Mouse (Mus musculus): Measurements from ENCODE around the gene Vps51. TPM values are rescaled to one million over a fixed set of nuclear protein-coding genes. Genes with fewer than 3 reads are reported as not detected.

Gene Vps51
- total RNA-seq, 2 experiments from 2014 or later = 17.5 to 23.8 TPM

DNA sequence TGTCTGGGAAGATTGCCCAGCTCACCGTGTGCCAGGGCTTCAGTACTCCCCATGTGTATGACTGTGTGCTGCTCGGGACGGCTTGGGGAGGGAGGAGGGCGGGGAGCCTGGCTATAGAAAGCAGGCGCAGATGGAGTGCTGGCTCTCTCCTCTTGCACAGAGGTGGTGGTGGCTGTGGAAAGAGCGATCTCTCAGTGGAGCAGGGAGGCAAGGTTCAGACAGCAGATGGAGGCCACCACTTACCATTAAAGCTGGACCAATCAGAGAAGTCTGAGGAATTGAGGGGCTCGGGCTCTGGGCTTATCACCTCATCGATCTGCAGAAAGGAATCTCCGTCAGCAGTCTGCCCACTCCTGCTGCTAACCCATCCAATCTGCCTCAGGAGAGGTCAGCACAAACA lies 5.1 kb upstream of the Vps51 start, which contains the start of gene Gm28374:
Gene Gm28374 (minus strand): TSS at position 101 of the 400 bp plus-strand sequence.
- no peak for DNase-seq (ENCODE audit: low spot score)

DNA sequence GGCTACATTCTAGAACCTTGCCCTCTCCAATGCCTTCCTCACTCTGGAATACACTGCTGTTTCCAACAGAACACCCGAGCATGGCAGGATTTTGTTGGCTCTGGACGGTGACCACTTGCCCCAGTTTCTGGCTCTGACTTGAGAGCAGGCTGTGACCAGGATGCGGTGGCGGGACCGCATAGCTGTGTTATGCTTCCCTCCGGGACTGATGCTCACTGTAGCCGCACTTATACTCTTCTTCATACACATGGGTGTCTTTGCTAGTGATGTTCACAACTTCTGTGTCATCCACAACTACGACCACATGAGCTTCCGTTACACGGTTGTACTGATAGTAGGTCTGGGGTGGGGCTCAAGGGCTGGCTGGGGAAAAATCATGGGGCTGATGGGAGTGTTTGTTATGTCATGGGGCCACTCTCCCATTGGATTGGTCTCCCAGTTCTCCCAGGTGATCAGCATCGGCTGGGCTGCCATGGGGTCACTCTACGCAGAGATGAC lies 3.0 kb upstream of the Vps51 start, which contains the start of gene Tmem262:
Gene Tmem262 (plus strand): TSS at position 51 of the 498 bp plus-strand sequence.
- DNase-seq (ENCODE audit: low spot score) = no peak

DNA sequence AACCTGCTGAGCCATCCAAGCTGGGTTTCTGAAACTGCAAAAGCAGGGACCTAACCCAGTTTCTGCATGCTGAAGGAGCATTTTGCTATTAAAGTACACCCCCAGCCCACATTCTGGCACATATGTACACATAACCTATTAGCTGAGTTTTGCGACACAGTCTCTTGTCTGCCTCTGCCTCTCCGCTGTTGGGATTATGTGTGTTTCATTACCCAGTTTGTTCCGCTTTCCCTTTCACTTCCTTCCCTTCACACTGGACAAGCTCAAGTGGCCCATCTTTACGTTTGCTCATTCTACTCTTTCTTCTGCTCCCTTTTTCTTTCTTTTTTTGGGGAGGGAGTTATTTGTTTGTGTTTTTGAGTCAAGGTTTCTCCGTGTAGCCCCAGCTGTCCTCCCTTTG lies 3.1 kb downstream of the Vps51 start:
- no peak for DNase-seq (ENCODE audit: low spot score)

GRCm38 (mm10) chr19:6071261-6071660 lies 5.8 kb downstream of the Vps51 start:
- DNase-seq (ENCODE audit: low spot score) = no peak

GRCm38 (mm10) chr19:6070571-6071250 lies 6.3 kb downstream of the Vps51 start:
- DNase-seq (ENCODE audit: low spot score) = no peak

- no peak for DNase-seq (ENCODE audit: low spot score)
Measured at GRCm38 (mm10) chr19:6069851-6070250, 7.2 kb downstream of the Vps51 start.

GRCm38 (mm10) chr19:6068951-6069350 lies 8.1 kb downstream of the Vps51 start:
- DNase-seq (ENCODE audit: low spot score) = no peak

GRCm38 (mm10) chr19:6067724-6068415 lies 9.2 kb downstream of the Vps51 start, which contains the start of gene Tm7sf2:
Tm7sf2 (minus strand) TSS chr19:6068373.
- DNase-seq (ENCODE audit: low spot score) = peak; percentile 91

DNA sequence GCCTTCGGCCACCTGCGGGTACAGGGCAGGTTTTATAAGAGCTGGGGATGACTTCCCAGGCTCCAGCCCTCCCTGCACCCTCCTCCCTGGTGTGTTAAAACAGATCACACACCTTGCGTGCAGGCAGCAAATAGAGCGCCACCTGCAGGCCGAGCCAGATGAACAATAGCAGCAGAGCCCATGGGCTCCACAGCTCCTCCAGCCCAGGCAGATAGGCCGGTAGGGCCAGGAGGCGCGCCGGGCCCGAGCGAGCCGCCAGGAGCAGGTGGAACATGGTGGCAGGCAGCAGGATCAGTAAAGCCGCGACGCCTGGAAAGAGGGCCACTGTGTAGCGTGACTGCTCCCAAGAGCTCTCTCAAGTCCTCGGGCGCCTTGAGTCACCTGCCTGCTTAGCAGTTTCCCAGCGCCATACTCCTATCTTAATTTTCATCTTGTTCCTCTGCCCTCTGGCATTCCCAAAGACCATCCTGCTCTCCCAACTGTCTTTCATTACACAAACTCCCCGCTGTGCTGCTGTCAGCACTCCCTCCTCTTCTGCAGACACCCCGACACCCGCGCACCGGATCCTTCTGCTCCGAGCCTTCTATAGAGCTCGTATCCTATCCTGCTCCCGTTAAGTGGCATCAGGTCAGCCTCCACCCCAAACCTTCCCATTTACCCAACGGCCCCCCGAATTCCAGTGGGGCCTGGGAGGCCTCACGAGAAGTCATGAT lies 9.9 kb downstream of the Vps51 start:
- peak; percentile 67 for DNase-seq (ENCODE audit: low spot score)

DNA sequence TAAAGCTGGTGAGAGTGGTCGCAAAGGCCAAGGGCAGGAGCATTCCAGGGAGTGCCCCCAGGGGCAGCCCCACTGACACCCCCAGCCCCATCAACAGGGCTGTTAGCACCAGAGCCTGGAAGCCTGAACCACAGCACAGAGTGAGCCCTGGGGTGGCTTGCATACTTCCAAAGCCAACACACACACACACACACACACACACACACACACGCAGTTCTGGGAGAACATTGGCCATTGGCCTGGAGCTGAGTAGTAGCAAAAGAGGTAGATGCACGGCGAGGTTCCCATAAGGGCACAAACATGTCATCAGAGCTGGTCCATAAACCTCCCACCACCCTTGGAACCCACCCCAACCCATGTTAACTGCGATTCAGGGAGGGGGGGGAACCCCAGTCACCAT lies 10.5 kb downstream of the Vps51 start:
- DNase-seq (ENCODE audit: low spot score) = no peak

- no peak for DNase-seq (ENCODE audit: low spot score)
Measured at GRCm38 (mm10) chr19:6063081-6063480, 13.9 kb downstream of the Vps51 start.

- no peak for DNase-seq (ENCODE audit: low spot score)
Measured at GRCm38 (mm10) chr19:6062418-6062817, 14.6 kb downstream of the Vps51 start.

- DNase-seq (ENCODE audit: low spot score) = no peak
Measured at GRCm38 (mm10) chr19:6061641-6062302, 15.3 kb downstream of the Vps51 start.

- DNase-seq (ENCODE audit: low spot score) = peak; percentile 96
Measured at GRCm38 (mm10) chr19:6061021-6061533, 16.0 kb downstream of the Vps51 start, which contains the start of gene Znhit2. Znhit2 (plus strand) TSS chr19:6061192.

DNA sequence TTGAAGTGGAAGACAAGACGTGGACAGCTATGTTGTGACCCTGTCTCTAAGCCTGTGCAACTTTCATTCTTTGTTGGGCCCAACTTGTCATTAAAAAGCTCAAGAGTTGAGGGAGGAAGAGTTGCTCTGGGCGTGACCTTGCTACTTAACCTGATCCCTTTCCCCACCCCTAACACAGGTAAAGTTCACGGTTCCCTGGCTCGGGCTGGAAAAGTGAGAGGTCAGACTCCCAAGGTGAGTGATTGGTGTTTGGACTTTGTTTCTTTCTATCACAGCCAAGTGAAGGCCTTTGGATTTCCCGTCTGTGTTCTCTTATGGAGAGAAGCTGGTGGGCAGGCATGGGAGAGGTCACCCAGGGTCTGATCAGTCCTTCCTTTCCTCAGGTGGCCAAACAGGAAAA lies 18.1 kb downstream of the Vps51 start:
- DNase-seq (ENCODE audit: low spot score) = no peak

GRCm38 (mm10) chr19:6058513-6058912 lies 18.5 kb downstream of the Vps51 start:
- no peak for DNase-seq (ENCODE audit: low spot score)

DNA sequence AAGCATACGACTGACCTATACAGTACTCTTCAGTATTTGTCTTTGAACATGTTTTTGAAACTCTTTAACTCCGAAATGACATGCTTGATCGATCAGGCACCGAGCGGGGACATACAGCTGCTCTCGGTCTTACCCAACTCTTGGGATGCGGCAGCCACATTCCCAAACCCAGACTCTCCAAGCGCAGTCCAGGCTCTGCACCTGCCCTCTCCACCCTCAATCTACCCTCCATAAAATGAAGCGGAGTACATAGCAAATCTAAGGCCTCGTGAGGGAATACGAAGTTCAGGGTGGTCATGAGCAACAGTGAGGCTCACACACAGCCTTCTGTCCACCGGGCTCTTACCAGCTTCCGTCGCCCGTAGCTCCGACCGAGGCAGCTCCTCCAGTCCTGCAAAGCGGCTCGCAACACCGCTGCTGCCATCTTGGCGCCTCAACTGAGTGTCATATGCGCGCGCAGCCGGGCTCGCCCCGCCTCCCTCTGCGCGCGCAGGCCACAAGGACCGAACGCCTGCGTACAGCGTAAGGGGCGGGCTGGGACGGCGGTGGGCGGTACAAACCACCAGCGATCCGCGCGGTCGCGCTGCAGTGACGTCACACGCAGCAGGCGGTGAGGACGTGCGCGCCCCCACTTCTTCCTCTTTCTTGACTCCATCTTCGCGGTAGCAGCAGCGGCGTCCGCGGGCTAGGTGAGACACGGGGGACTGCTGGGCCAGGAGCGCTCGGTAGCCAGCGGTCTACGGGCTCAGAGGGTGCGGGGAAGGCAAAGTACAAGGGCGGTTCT lies 19.5 kb downstream of the Vps51 start, which contains the start of the genes Mrpl49 and Fau:
Gene Mrpl49 (minus strand): TSS at position 473 of the 784 bp plus-strand sequence.
Gene Fau (plus strand): TSS at position 532 of the 784 bp plus-strand sequence.
- peak; percentile 98 for DNase-seq (ENCODE audit: low spot score)

DNA sequence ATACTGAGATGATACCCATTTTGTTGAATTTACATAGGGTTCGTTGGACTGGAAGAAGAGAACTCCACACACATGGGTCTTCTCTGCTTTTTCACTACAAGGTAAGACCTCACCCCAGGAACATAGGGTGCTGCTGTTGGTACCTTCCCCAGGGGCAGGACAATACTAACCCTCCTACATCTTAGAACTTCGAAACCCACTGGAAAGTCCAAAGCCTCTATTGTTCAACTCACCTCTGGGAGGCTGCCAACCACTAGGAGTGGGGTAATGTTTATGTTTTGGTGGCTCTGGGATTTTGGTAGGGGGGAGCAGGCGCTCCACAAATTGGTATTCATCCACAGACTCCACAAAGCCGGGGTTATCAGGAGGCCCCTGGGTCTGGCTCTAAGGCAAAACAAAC lies 20.3 kb downstream of the Vps51 start:
- DNase-seq (ENCODE audit: low spot score) = no peak

DNA sequence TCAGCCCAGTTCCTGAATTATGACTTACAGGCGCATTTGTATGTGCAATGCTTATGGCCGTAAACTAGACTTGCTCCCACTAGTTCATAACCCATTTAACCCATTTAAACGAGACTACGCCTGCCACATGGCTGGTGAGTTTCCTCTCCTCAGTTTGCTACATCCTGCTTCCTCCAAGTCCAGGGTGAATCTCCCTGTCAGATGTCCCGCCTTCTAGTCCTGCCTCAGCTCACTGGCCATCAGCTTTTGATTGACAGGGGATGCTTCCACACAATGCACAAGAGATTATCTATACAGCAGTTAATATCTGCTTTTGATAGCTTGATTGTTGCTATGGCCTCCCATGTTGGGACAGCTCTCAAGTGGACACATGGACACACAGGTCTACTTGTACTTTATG lies 22.7 kb downstream of the Vps51 start:
- no peak for DNase-seq (ENCODE audit: low spot score)

DNA sequence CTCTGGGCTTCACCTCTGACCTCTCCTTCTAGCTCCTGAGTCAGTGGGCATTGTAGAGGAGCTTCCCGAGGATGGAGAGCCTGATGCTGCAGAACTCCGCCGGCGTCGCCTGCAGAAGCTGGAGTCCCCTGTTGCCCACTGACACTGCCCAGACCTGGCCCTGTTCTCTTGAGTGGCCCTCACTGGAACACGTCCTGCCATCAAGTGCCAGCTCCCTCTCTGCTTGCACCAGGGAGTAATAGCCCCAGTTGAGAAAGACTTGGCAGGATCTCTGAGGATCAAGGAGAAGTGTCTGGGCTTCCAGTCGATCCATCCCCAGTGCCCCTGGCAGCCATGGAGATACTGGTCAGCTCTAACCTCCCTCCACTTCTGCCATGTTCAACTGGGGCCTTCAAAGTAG lies 24.5 kb downstream of the Vps51 start:
- no peak for DNase-seq (ENCODE audit: low spot score)

All from gastrocnemius, adult 18-20 months (tissue).